Mouse (Mus musculus) fibroblast of lung, adult 2 months (primary cell): ENCODE data around the gene Apoh.
A peak's percentile ranks its signal among the peaks of the same experiment; 100 is the strongest.

ENCODE experiments used
- DNase-seq: peaks from one replicate; pipeline ENCODE4 v3.0.0-alpha.2; 2011; ENCODE audit warnings: low read depth

Apoh gene

GRCm38 (mm10) chr11:108382664-108383063, 39.5 kb downstream of the Apoh start:
- no peak for DNase-seq

GRCm38 (mm10) chr11:108384920-108385665, 41.9 kb downstream of the Apoh start:
- no peak for DNase-seq

- DNase-seq, result no peak
Measured at GRCm38 (mm10) chr11:108385666-108386024, 42.5 kb downstream of the Apoh start.

GRCm38 (mm10) chr11:108395061-108395460, 51.9 kb downstream of the Apoh start:
- no peak for DNase-seq

GRCm38 (mm10) chr11:108396076-108396829, 53.1 kb downstream of the Apoh start:
- DNase-seq, result no peak

- DNase-seq, result no peak
Measured at GRCm38 (mm10) chr11:108409876-108410644, 66.9 kb downstream of the Apoh start.

- no peak for DNase-seq
Measured at GRCm38 (mm10) chr11:108416360-108416759, 73.2 kb downstream of the Apoh start.

- DNase-seq, result peak; percentile 31
Measured at GRCm38 (mm10) chr11:108418540-108418939, 75.4 kb downstream of the Apoh start.

GRCm38 (mm10) chr11:108419242-108419641, 76.1 kb downstream of the Apoh start:
- DNase-seq, result no peak

- DNase-seq, result no peak
Measured at GRCm38 (mm10) chr11:108420751-108421150, 77.6 kb downstream of the Apoh start.

- no peak for DNase-seq
Measured at GRCm38 (mm10) chr11:108423221-108423620, 80.1 kb downstream of the Apoh start.

GRCm38 (mm10) chr11:108424111-108424510, 81.0 kb downstream of the Apoh start:
- no peak for DNase-seq

- peak; percentile 97 for DNase-seq
Measured at GRCm38 (mm10) chr11:108424889-108425591, 81.9 kb downstream of the Apoh start, which contains the start of gene Cep112. Cep112 (plus strand) TSS chr11:108425192.

GRCm38 (mm10) chr11:108425592-108425921, 82.4 kb downstream of the Apoh start:
- DNase-seq, result no peak

GRCm38 (mm10) chr11:108426086-108426485, 82.9 kb downstream of the Apoh start:
- DNase-seq, result no peak

GRCm38 (mm10) chr11:108427191-108427590, 84.0 kb downstream of the Apoh start:
- DNase-seq, result no peak

- DNase-seq, result no peak
Measured at GRCm38 (mm10) chr11:108429076-108429475, 85.9 kb downstream of the Apoh start.

GRCm38 (mm10) chr11:108443893-108444563, 100.9 kb downstream of the Apoh start:
- DNase-seq, result no peak

- no peak for DNase-seq
Measured at GRCm38 (mm10) chr11:108447148-108447547, 104.0 kb downstream of the Apoh start.

- peak; percentile 42 for DNase-seq
Measured at GRCm38 (mm10) chr11:108449811-108450210, 106.7 kb downstream of the Apoh start.

GRCm38 (mm10) chr11:108459599-108459998, 116.4 kb downstream of the Apoh start:
- no peak for DNase-seq
